Mouse (Mus musculus): ENCODE measurements around the gene Atxn7l1. TPM values are rescaled to one million over a fixed set of nuclear protein-coding genes. Genes with fewer than 3 reads are reported as not detected.

The Atxn7l1 gene
- polyA plus RNA-seq, 1 experiment from 2014 or later, result 11.4 TPM

- H3K27me3 ChIP-seq (replicated peaks), result no peaks in the 10 kb centered on the region
- ATAC-seq (ENCODE audit: insufficient number of reproducible peaks, low FRiP score), result no peak
- H3K4me1 ChIP-seq (replicated peaks), result no peaks in the 10 kb centered on the region
- H3K4me3 ChIP-seq, result no peak overlapping the region
- peaks cover 16% of the 10 kb centered on the region for H3K36me3 ChIP-seq
- H3K4me2 ChIP-seq, result no peak overlapping the region
- 79% methylated on average over 9 of the region's 9 CpGs for WGBS
- no peak overlapping the region for H3K9ac ChIP-seq
- H3K27ac ChIP-seq (ENCODE audit: poor library complexity, severe bottlenecking), result no peak overlapping the region
- no peaks in the 10 kb centered on the region for H3K9me3 ChIP-seq (replicated peaks)
Observed at GRCm38 (mm10) chr12:33325424-33325823, 177.9 kb downstream of the Atxn7l1 start.

GRCm38 (mm10) chr12:33332046-33332445 lies 184.6 kb downstream of the Atxn7l1 start:
- Histone ChIP-seq H3K9ac (no peak overlapping the region), H3K9me3 (replicated peaks) (no peaks in the 10 kb centered on the region), H3K27me3 (replicated peaks) (peaks cover 12% of the 10 kb centered on the region; the same call in 1 of the 2 replicates), H3K4me2 (no peak overlapping the region), H3K4me1 (replicated peaks) (peaks cover 25% of the 10 kb centered on the region), H3K27ac (ENCODE audit: poor library complexity, severe bottlenecking) (no peak overlapping the region), H3K4me3 (no peak overlapping the region), H3K36me3 (peaks cover 7% of the 10 kb centered on the region)
- ATAC-seq (ENCODE audit: insufficient number of reproducible peaks, low FRiP score), result no peak
- WGBS, result 68% methylated on average over 4 of the region's 4 CpGs

GRCm38 (mm10) chr12:33332796-33333195 lies 185.3 kb downstream of the Atxn7l1 start:
- Histone ChIP-seq H3K9ac (no peak overlapping the region), H3K9me3 (replicated peaks) (no peaks in the 10 kb centered on the region), H3K4me1 (replicated peaks) (peaks cover 25% of the 10 kb centered on the region), H3K27me3 (replicated peaks) (peaks cover 12% of the 10 kb centered on the region; the same call in 1 of the 2 replicates), H3K4me2 (no peak overlapping the region), H3K27ac (ENCODE audit: poor library complexity, severe bottlenecking) (no peak overlapping the region), H3K4me3 (no peak overlapping the region), H3K36me3 (no peaks in the 10 kb centered on the region)
- ATAC-seq (ENCODE audit: insufficient number of reproducible peaks, low FRiP score), result no peak
- 81% methylated on average over 5 of the region's 5 CpGs for WGBS

GRCm38 (mm10) chr12:33333914-33334313 lies 186.4 kb downstream of the Atxn7l1 start:
- Histone ChIP-seq H3K9ac (no peak overlapping the region), H3K4me2 (no peak overlapping the region), H3K27ac (ENCODE audit: poor library complexity, severe bottlenecking) (no peak overlapping the region), H3K4me3 (no peak overlapping the region), H3K4me1 (replicated peaks) (peaks cover 25% of the 10 kb centered on the region), H3K9me3 (replicated peaks) (no peaks in the 10 kb centered on the region), H3K27me3 (replicated peaks) (peaks cover 14% of the 10 kb centered on the region; the same call in 1 of the 2 replicates), H3K36me3 (no peaks in the 10 kb centered on the region)
- 0 out of 2 replicates have a peak, but pooled peaks have one; percentile 63 for ATAC-seq (ENCODE audit: insufficient number of reproducible peaks, low FRiP score)
- WGBS, result 20% methylated on average over 8 of the region's 8 CpGs

GRCm38 (mm10) chr12:33334511-33334910 lies 187.0 kb downstream of the Atxn7l1 start:
- no peak overlapping the region for H3K4me2 ChIP-seq
- peaks cover 14% of the 10 kb centered on the region; the same call in 1 of the 2 replicates for H3K27me3 ChIP-seq (replicated peaks)
- H3K36me3 ChIP-seq, result no peaks in the 10 kb centered on the region
- no peak for ATAC-seq (ENCODE audit: insufficient number of reproducible peaks, low FRiP score)
- no peaks in the 10 kb centered on the region for H3K9me3 ChIP-seq (replicated peaks)
- H3K4me3 ChIP-seq, result no peak overlapping the region
- 70% methylated on average over 2 of the region's 2 CpGs for WGBS
- no peak overlapping the region for H3K27ac ChIP-seq (ENCODE audit: poor library complexity, severe bottlenecking)
- H3K9ac ChIP-seq, result no peak overlapping the region
- H3K4me1 ChIP-seq (replicated peaks), result peaks cover 25% of the 10 kb centered on the region

GRCm38 (mm10) chr12:33334951-33335350 lies 187.5 kb downstream of the Atxn7l1 start:
- Histone ChIP-seq H3K4me3 (no peak overlapping the region), H3K27me3 (replicated peaks) (peaks cover 16% of the 10 kb centered on the region), H3K27ac (ENCODE audit: poor library complexity, severe bottlenecking) (no peak overlapping the region), H3K4me1 (replicated peaks) (peaks cover 26% of the 10 kb centered on the region), H3K4me2 (no peak overlapping the region), H3K36me3 (no peaks in the 10 kb centered on the region), H3K9me3 (replicated peaks) (no peaks in the 10 kb centered on the region), H3K9ac (no peak overlapping the region)
- ATAC-seq (ENCODE audit: insufficient number of reproducible peaks, low FRiP score), result peak; percentile 35
- WGBS, result 55% methylated on average over 5 of the region's 5 CpGs

GRCm38 (mm10) chr12:33335410-33335809 lies 187.9 kb downstream of the Atxn7l1 start:
- no peak overlapping the region for H3K4me3 ChIP-seq
- 55% methylated on average over 4 of the region's 4 CpGs for WGBS
- peaks cover 20% of the 10 kb centered on the region for H3K27me3 ChIP-seq (replicated peaks)
- ATAC-seq (ENCODE audit: insufficient number of reproducible peaks, low FRiP score), result peak; percentile 40; the same call in 1 of the 2 replicates
- peaks cover 31% of the 10 kb centered on the region for H3K4me1 ChIP-seq (replicated peaks)
- no peaks in the 10 kb centered on the region for H3K36me3 ChIP-seq
- H3K27ac ChIP-seq (ENCODE audit: poor library complexity, severe bottlenecking), result no peak overlapping the region
- H3K9ac ChIP-seq, result no peak overlapping the region
- no peak overlapping the region for H3K4me2 ChIP-seq
- no peaks in the 10 kb centered on the region for H3K9me3 ChIP-seq (replicated peaks)

- Histone ChIP-seq H3K9me3 (replicated peaks) (no peaks in the 10 kb centered on the region), H3K9ac (no peak overlapping the region), H3K27ac (ENCODE audit: poor library complexity, severe bottlenecking) (no peak overlapping the region), H3K4me1 (replicated peaks) (peaks cover 36% of the 10 kb centered on the region), H3K4me2 (no peak overlapping the region), H3K36me3 (no peaks in the 10 kb centered on the region), H3K27me3 (replicated peaks) (peaks cover 25% of the 10 kb centered on the region), H3K4me3 (no peak overlapping the region)
- ATAC-seq (ENCODE audit: insufficient number of reproducible peaks, low FRiP score), result no peak
- 70% methylated on average over 10 of the region's 10 CpGs for WGBS
Observed at GRCm38 (mm10) chr12:33336561-33337125, 189.2 kb downstream of the Atxn7l1 start.

- Histone ChIP-seq H3K27ac (ENCODE audit: poor library complexity, severe bottlenecking) (no peak overlapping the region), H3K36me3 (no peaks in the 10 kb centered on the region), H3K4me3 (no peak overlapping the region), H3K27me3 (replicated peaks) (peaks cover 26% of the 10 kb centered on the region), H3K4me1 (replicated peaks) (peaks cover 43% of the 10 kb centered on the region), H3K4me2 (no peak overlapping the region), H3K9ac (no peak overlapping the region), H3K9me3 (replicated peaks) (no peaks in the 10 kb centered on the region)
- WGBS, result 75% methylated on average over 4 of the region's 4 CpGs
- ATAC-seq (ENCODE audit: insufficient number of reproducible peaks, low FRiP score), result no peak
Observed at GRCm38 (mm10) chr12:33337289-33337688, 189.8 kb downstream of the Atxn7l1 start.

- Histone ChIP-seq H3K9ac (no peak overlapping the region), H3K36me3 (no peaks in the 10 kb centered on the region), H3K4me2 (no peak overlapping the region), H3K4me1 (replicated peaks) (peaks cover 45% of the 10 kb centered on the region), H3K9me3 (replicated peaks) (no peaks in the 10 kb centered on the region), H3K27ac (ENCODE audit: poor library complexity, severe bottlenecking) (no peak overlapping the region), H3K27me3 (replicated peaks) (peaks cover 29% of the 10 kb centered on the region), H3K4me3 (no peak overlapping the region)
- no peak for ATAC-seq (ENCODE audit: insufficient number of reproducible peaks, low FRiP score)
- WGBS, result 25% methylated on average over 5 of the region's 5 CpGs
Observed at GRCm38 (mm10) chr12:33338170-33338569, 190.7 kb downstream of the Atxn7l1 start.

GRCm38 (mm10) chr12:33339822-33340221 lies 192.3 kb downstream of the Atxn7l1 start:
- 64% methylated on average over 4 of the region's 4 CpGs for WGBS
- no peaks in the 10 kb centered on the region for H3K9me3 ChIP-seq (replicated peaks)
- H3K4me1 ChIP-seq (replicated peaks), result peaks cover 47% of the 10 kb centered on the region
- ATAC-seq (ENCODE audit: insufficient number of reproducible peaks, low FRiP score), result no peak
- no peak overlapping the region for H3K4me3 ChIP-seq
- no peaks in the 10 kb centered on the region for H3K36me3 ChIP-seq
- no peak overlapping the region for H3K27ac ChIP-seq (ENCODE audit: poor library complexity, severe bottlenecking)
- no peak overlapping the region for H3K4me2 ChIP-seq
- peaks cover 37% of the 10 kb centered on the region for H3K27me3 ChIP-seq (replicated peaks)
- no peak overlapping the region for H3K9ac ChIP-seq

GRCm38 (mm10) chr12:33340698-33341097 lies 193.2 kb downstream of the Atxn7l1 start:
- 79% methylated on average over 6 of the region's 6 CpGs for WGBS
- ATAC-seq (ENCODE audit: insufficient number of reproducible peaks, low FRiP score), result no peak

More at GRCm38 (mm10) chr12:33340698-33341097, 193.2 kb downstream of the Atxn7l1 start:
- Histone ChIP-seq H3K4me1 (replicated peaks) (peaks cover 47% of the 10 kb centered on the region), H3K4me3 (no peak overlapping the region), H3K27ac (ENCODE audit: poor library complexity, severe bottlenecking) (no peak overlapping the region), H3K9me3 (replicated peaks) (no peaks in the 10 kb centered on the region), H3K36me3 (no peaks in the 10 kb centered on the region), H3K27me3 (replicated peaks) (peaks cover 37% of the 10 kb centered on the region), H3K9ac (no peak overlapping the region), H3K4me2 (no peak overlapping the region)

Measured in heart, embryonic 12.5 days (tissue).